Comparison of ENCODE assay signal across 12 mouse cellular contexts in genomic region chr5:149068247-149068740, GRCm38 (mm10).
DNase-seq lines count a peak whose midpoint lies in the region; ATAC-seq and TF ChIP-seq lines count a peak whose summit lies in the region.
"Had no signal": no experiment of that assay in that cellular context is flagged by ENCODE, and none has a peak within 500 bp of the region (broad histone marks: within the 10 kb centered on the region; RNA-seq: fewer than 3 reads in every experiment).

No protein-coding gene starts in this region.

- no peaks in the 10 kb centered on the region for H3K4me1 ChIP-seq in midbrain, embryonic 11.5 days (ENCODE audit: control insufficient read depth, insufficient read depth, low read length)
- H3K4me1 ChIP-seq in midbrain, embryonic 14.5 days (ENCODE audit: control insufficient read depth, insufficient read depth, low read length) = no peaks in the 10 kb centered on the region
- H3K4me1 ChIP-seq in MEL (ENCODE audit: control insufficient read depth in 1 of 2, insufficient read depth in 2 of 2, low read length in 2 of 2) = peaks cover 0 to 8% of the 10 kb centered on the region in 2 experiments; a peak in 2 of 4 replicates
- peaks cover 7% of the 10 kb centered on the region; the same call in 1 of the 2 replicates for H3K4me1 ChIP-seq in heart, postnatal 0 days (ENCODE audit: control insufficient read depth, insufficient read depth)
- H3K4me1 ChIP-seq: forebrain, embryonic 15.5 days; kidney, embryonic 15.5 days had no signal

- no peak for TF ChIP-seq RAD21 in MEL (IDR thresholded peaks at IDR 0.05; ENCODE audit: low read depth, low read length)

- TF ChIP-seq POLR2A in MEL (IDR thresholded peaks at IDR 0.05; ENCODE audit: control insufficient read depth in 1 of 2, insufficient read depth in 1 of 2, low read depth in 1 of 2, low read length in 2 of 2, poor library complexity in 1 of 2) = peak; percentile 12 to 59; a peak in 1 of 4 replicates

- no peak overlapping the region for H3K27ac ChIP-seq in midbrain, embryonic 11.5 days (ENCODE audit: low read depth, low read length)
- no peak overlapping the region for H3K27ac ChIP-seq in midbrain, embryonic 14.5 days (replicated peaks; ENCODE audit: low read depth, low read length)
- H3K27ac ChIP-seq in MEL (ENCODE audit: control insufficient read depth, low read depth, low read length) = peak overlapping the region; percentile 81
- 0 out of 2 replicates have a peak overlapping the region, but pooled peaks have one; percentile 47 for H3K27ac ChIP-seq in heart, postnatal 0 days (ENCODE audit: low read depth)
- H3K27ac ChIP-seq: forebrain, embryonic 15.5 days; kidney, embryonic 15.5 days had no signal

- H3K4me3 ChIP-seq in midbrain, embryonic 11.5 days (ENCODE audit: low read depth, low read length) = no peak overlapping the region
- no peak overlapping the region for H3K4me3 ChIP-seq in midbrain, embryonic 14.5 days (replicated peaks; ENCODE audit: low read depth, low read length)
- peak overlapping the region; percentile 67 to 73 for H3K4me3 ChIP-seq in MEL (ENCODE audit: control insufficient read depth in 1 of 2, insufficient read depth in 1 of 2, low read depth in 2 of 2, low read length in 2 of 2)
- H3K4me3 ChIP-seq in heart, postnatal 0 days (ENCODE audit: low read depth, low read length) = no peak overlapping the region; the same call in 1 of the 2 replicates
- H3K4me3 ChIP-seq: forebrain, embryonic 15.5 days; kidney, embryonic 15.5 days had no signal

- no peak overlapping the region for H3K4me2 ChIP-seq in midbrain, embryonic 11.5 days
- no peak overlapping the region for H3K4me2 ChIP-seq in midbrain, embryonic 14.5 days (ENCODE audit: low read length)
- H3K4me2 ChIP-seq in heart, postnatal 0 days (ENCODE audit: low read depth, low read length) = peak overlapping the region; percentile 41
- H3K4me2 ChIP-seq: forebrain, embryonic 15.5 days; kidney, embryonic 15.5 days had no signal

- H3K27me3 ChIP-seq in midbrain, embryonic 11.5 days (ENCODE audit: control insufficient read depth, insufficient read depth, low read length) = no peaks in the 10 kb centered on the region
- no peaks in the 10 kb centered on the region for H3K27me3 ChIP-seq in midbrain, embryonic 14.5 days (ENCODE audit: control insufficient read depth, insufficient read depth, low read length)
- H3K27me3 ChIP-seq in MEL (ENCODE audit: control insufficient read depth in 1 of 2, insufficient read depth in 2 of 2, low read length in 2 of 2) = no peaks in the 10 kb centered on the region
- no peaks in the 10 kb centered on the region for H3K27me3 ChIP-seq in heart, postnatal 0 days (ENCODE audit: control insufficient read depth, insufficient read depth, low read length)
- H3K27me3 ChIP-seq: forebrain, embryonic 15.5 days; kidney, embryonic 15.5 days had no signal

- no peaks in the 10 kb centered on the region for H3K36me3 ChIP-seq in midbrain, embryonic 11.5 days (ENCODE audit: control insufficient read depth, insufficient read depth, low read length)
- H3K36me3 ChIP-seq in midbrain, embryonic 14.5 days (ENCODE audit: control insufficient read depth, insufficient read depth, low read length) = no peaks in the 10 kb centered on the region
- no peaks in the 10 kb centered on the region for H3K36me3 ChIP-seq in MEL (ENCODE audit: control insufficient read depth in 1 of 2, insufficient read depth in 2 of 2, low read length in 2 of 2)
- no peaks in the 10 kb centered on the region for H3K36me3 ChIP-seq in heart, postnatal 0 days (replicated peaks; ENCODE audit: control insufficient read depth, insufficient read depth, low read length)
- H3K36me3 ChIP-seq: forebrain, embryonic 15.5 days; kidney, embryonic 15.5 days had no signal

- WGBS in midbrain, embryonic 11.5 days = 88% methylated on average over 17 of the region's 17 CpGs
- WGBS in midbrain, embryonic 14.5 days = 90% methylated on average over 17 of the region's 17 CpGs
- WGBS in heart, postnatal 0 days = 71% methylated on average over 17 of the region's 17 CpGs

- ATAC-seq in midbrain, embryonic 11.5 days (ENCODE audit: low FRiP score) = no peak
- ATAC-seq in midbrain, embryonic 14.5 days (ENCODE audit: low FRiP score, low TSS enrichment) = no peak
- ATAC-seq in heart, postnatal 0 days (ENCODE audit: insufficient read depth, low read depth) = no peak
- ATAC-seq: forebrain, embryonic 15.5 days had no signal

- H3K79me2 ChIP-seq in MEL (ENCODE audit: control insufficient read depth, insufficient read depth, low read length, poor library complexity) = no peaks in the 10 kb centered on the region; the same call in 1 of the 2 replicates

- H3K9ac ChIP-seq in midbrain, embryonic 11.5 days (ENCODE audit: low read length) = no peak overlapping the region
- H3K9ac ChIP-seq in midbrain, embryonic 14.5 days (replicated peaks; ENCODE audit: low read length) = no peak overlapping the region
- peak overlapping the region; percentile 75 for H3K9ac ChIP-seq in MEL (ENCODE audit: control insufficient read depth, low read depth, low read length, poor library complexity, severe bottlenecking)
- H3K9ac ChIP-seq in heart, postnatal 0 days (replicated peaks; ENCODE audit: low read depth, low read length) = no peak overlapping the region
- H3K9ac ChIP-seq: forebrain, embryonic 15.5 days; kidney, embryonic 15.5 days had no signal

- H3K9me3 ChIP-seq in midbrain, embryonic 11.5 days (ENCODE audit: control insufficient read depth, low read length) = no peaks in the 10 kb centered on the region
- H3K9me3 ChIP-seq in midbrain, embryonic 14.5 days (ENCODE audit: control insufficient read depth, low read length) = no peaks in the 10 kb centered on the region
- no peaks in the 10 kb centered on the region for H3K9me3 ChIP-seq in MEL (replicated peaks; ENCODE audit: insufficient read depth, low read length)
- H3K9me3 ChIP-seq in heart, postnatal 0 days (replicated peaks; ENCODE audit: control insufficient read depth, low read length) = no peaks in the 10 kb centered on the region
- H3K9me3 ChIP-seq: forebrain, embryonic 15.5 days; kidney, embryonic 15.5 days had no signal

- no peak for TF ChIP-seq CTCF in MEL (IDR thresholded peaks at IDR 0.05 in 2 of 3, conservative IDR thresholded peaks at IDR 0.05 in 1 of 3; ENCODE audit: control insufficient read depth in 1 of 3, insufficient read depth in 1 of 3, low read depth in 2 of 3, low read length in 3 of 3, poor library complexity in 1 of 3, severe bottlenecking in 1 of 3)
- no peak for TF ChIP-seq CTCF in heart, postnatal 0 days (IDR thresholded peaks at IDR 0.05; ENCODE audit: low read depth)

- TF ChIP-seq EP300 in MEL (IDR thresholded peaks at IDR 0.05; ENCODE audit: low read depth in 1 of 2, low read length in 2 of 2) = peak; percentile 65 to 70
- no peak for TF ChIP-seq EP300 in heart, postnatal 0 days (IDR thresholded peaks at IDR 0.05; ENCODE audit: low read depth)

- DNase-seq in midbrain, embryonic 11.5 days (ENCODE audit: low spot score, missing footprints) = peak; percentile 60
- DNase-seq in midbrain, embryonic 14.5 days = no peak
- peak; percentile 92 for DNase-seq in MEL (ENCODE audit: low read depth, low spot score)
- no peak for DNase-seq in heart, postnatal 0 days (ENCODE audit: low spot score)
- DNase-seq in naive thymus-derived CD4-positive, alpha-beta T cell, adult 2 months (ENCODE audit: low read depth) = peak; percentile 39
- no peak for DNase-seq in right cerebral cortex, postnatal 25 days
- DNase-seq in layer of hippocampus, adult 8-10 months (ENCODE audit: low spot score in 2 of 2) = no peak
- DNase-seq in kidney, postnatal 4 days = no peak
- DNase-seq: lung, postnatal 10 days; right cerebral cortex, postnatal 14 days had no signal

TF ChIP-seq in MEL, 35 proteins besides CTCF, POLR2A, EP300 and RAD21:
- TF ChIP-seq ZNF384 (IDR thresholded peaks at IDR 0.05; ENCODE audit: low read depth, low read length) = no peak
- TF ChIP-seq CHD1 (IDR thresholded peaks at IDR 0.05; ENCODE audit: low read depth, low read length) = no peak
- no peak for TF ChIP-seq BHLHE40 (IDR thresholded peaks at IDR 0.05; ENCODE audit: borderline replicate concordance, low read depth, low read length)
- TF ChIP-seq MYC (IDR thresholded peaks at IDR 0.05; ENCODE audit: low read depth, low read length) = 0 out of 2 replicates have a peak, but pooled peaks have one; percentile 14
- peak; percentile 48 for TF ChIP-seq RCOR1 (IDR thresholded peaks at IDR 0.05; ENCODE audit: low read depth, low read length)
- TF ChIP-seq TCF12 (IDR thresholded peaks at IDR 0.05; ENCODE audit: low read depth, low read length) = 0 out of 2 replicates have a peak, but pooled peaks have one; percentile 19
- TF ChIP-seq ETS1 (IDR thresholded peaks at IDR 0.05; ENCODE audit: low read depth, low read length) = peak; percentile 33; the same call in 1 of the 2 replicates
- TF ChIP-seq SIN3A (IDR thresholded peaks at IDR 0.05; ENCODE audit: low read length) = peak; percentile 63
- peak; percentile 62; the same call in 1 of the 2 replicates for TF ChIP-seq ELF1 (IDR thresholded peaks at IDR 0.05; ENCODE audit: low read depth, low read length)
- TF ChIP-seq USF2 (IDR thresholded peaks at IDR 0.05; ENCODE audit: borderline replicate concordance in 1 of 2, insufficient read depth in 1 of 2, low read depth in 1 of 2, low read length in 2 of 2) = no peak
- TF ChIP-seq SMC3 (IDR thresholded peaks at IDR 0.05; ENCODE audit: low read depth, low read length) = no peak; the same call in 1 of the 2 replicates
- no peak; the same call in 1 of the 2 replicates for TF ChIP-seq TBP (IDR thresholded peaks at IDR 0.05; ENCODE audit: low read depth, low read length)

Comparison
In these comparisons a context has a peak if more than half of its experiments do, and no peak if none do; other contexts are left out.
1. DNase-seq: peak in midbrain, embryonic 11.5 days (single experiment), MEL (single experiment) and naive thymus-derived CD4-positive, alpha-beta T cell, adult 2 months (single experiment); none in midbrain, embryonic 14.5 days (single experiment), heart, postnatal 0 days (single experiment), right cerebral cortex, postnatal 25 days (single experiment), layer of hippocampus, adult 8-10 months (0 of 2) and kidney, postnatal 4 days (0 of 2).
2. H3K27ac ChIP-seq: peak in MEL (single experiment) and heart, postnatal 0 days (single experiment); none in midbrain, embryonic 11.5 days (single experiment) and midbrain, embryonic 14.5 days (single experiment).
3. H3K4me3 ChIP-seq: peak in MEL (2 of 2); none in midbrain, embryonic 11.5 days (single experiment), midbrain, embryonic 14.5 days (single experiment) and heart, postnatal 0 days (single experiment).